Mouse (Mus musculus) liver, embryonic 16.5 days (tissue): ENCODE results near the gene Gm49388. TPM values are rescaled to one million over a fixed set of nuclear protein-coding genes. Genes with fewer than 3 reads are reported as not detected.
A peak's percentile ranks its signal among the peaks of the same experiment; 100 is the strongest.

Experiments
- ATAC-seq: fragments of 200-750 bp; cut with Nextera tagmentation; 2 replicates; pipeline ENCODE4 v1.8.0; 2017; ENCODE audit warnings: low read depth, mild to moderate bottlenecking, moderate number of reproducible peaks, moderate library complexity
- H3K27ac ChIP-seq: fragments of 300-500 bp; sonication (generic); 2 replicates; pipeline ENCODE4 v1.5.1; 2014; ENCODE audit warnings: mild to moderate bottlenecking, low read length
- H3K27me3 ChIP-seq: fragments of 300-500 bp; sonication (generic); 2 replicates; pipeline ENCODE4 v1.6.1; 2014; ENCODE audit warnings: low read depth, low read length, mixed read lengths; ENCODE audit not compliant: control insufficient read depth, insufficient read depth
- H3K36me3 ChIP-seq: fragments of 300-500 bp; sonication (generic); 2 replicates; pipeline ENCODE4 v1.6.1; 2014; ENCODE audit warnings: mild to moderate bottlenecking; ENCODE audit not compliant: control insufficient read depth, insufficient read depth
- H3K4me1 ChIP-seq: fragments of 300-500 bp; sonication (generic); 2 replicates; pipeline ENCODE4 v1.6.1; 2014; ENCODE audit warnings: low read depth, low read length, mixed read lengths; ENCODE audit not compliant: control insufficient read depth
- H3K4me2 ChIP-seq: fragments of 300-500 bp; sonication (generic); 2 replicates; pipeline ENCODE4 v1.6.1; 2014; ENCODE audit warnings: low read depth, low read length, mixed read lengths
- H3K4me3 ChIP-seq: fragments of 300-500 bp; sonication (generic); 2 replicates; pipeline ENCODE4 v1.5.1; 2014; ENCODE audit warnings: low read depth, mild to moderate bottlenecking, low read length
- H3K9ac ChIP-seq: fragments of 300-500 bp; sonication (generic); 2 replicates; pipeline ENCODE4 v1.6.1; 2014; ENCODE audit warnings: low read depth, low read length
- H3K9me3 ChIP-seq: fragments of 300-500 bp; sonication (generic); replicated peaks from 2 replicates; pipeline ENCODE4 v1.6.1; 2016; ENCODE audit warnings: low read length; ENCODE audit not compliant: control insufficient read depth
- WGBS: fragments of 180-500 bp; shearing (Covaris S2); extraction: QIAGEN DNeasy Blood & Tissue Kit; methylation state at CpG from one replicate; pipeline ENCODE4 v1.1.7; 2014; ENCODE audit not compliant: insufficient replicate concordance; 5-methylcytosine and 5-hydroxymethylcytosine counted together
- polyA plus RNA-seq: library from polyadenylated mRNA; unstranded; fragments of >200 nt; fragmentation: Nextera tagmentation; extraction: Ambion mirVana; gene quantifications from 2 replicates; pipeline ENCODE4 v1.2.1, GENCODE M21; 2015

Gm49388 gene
- polyA plus RNA-seq, 1 experiment from 2014 or later = not detected

DNA sequence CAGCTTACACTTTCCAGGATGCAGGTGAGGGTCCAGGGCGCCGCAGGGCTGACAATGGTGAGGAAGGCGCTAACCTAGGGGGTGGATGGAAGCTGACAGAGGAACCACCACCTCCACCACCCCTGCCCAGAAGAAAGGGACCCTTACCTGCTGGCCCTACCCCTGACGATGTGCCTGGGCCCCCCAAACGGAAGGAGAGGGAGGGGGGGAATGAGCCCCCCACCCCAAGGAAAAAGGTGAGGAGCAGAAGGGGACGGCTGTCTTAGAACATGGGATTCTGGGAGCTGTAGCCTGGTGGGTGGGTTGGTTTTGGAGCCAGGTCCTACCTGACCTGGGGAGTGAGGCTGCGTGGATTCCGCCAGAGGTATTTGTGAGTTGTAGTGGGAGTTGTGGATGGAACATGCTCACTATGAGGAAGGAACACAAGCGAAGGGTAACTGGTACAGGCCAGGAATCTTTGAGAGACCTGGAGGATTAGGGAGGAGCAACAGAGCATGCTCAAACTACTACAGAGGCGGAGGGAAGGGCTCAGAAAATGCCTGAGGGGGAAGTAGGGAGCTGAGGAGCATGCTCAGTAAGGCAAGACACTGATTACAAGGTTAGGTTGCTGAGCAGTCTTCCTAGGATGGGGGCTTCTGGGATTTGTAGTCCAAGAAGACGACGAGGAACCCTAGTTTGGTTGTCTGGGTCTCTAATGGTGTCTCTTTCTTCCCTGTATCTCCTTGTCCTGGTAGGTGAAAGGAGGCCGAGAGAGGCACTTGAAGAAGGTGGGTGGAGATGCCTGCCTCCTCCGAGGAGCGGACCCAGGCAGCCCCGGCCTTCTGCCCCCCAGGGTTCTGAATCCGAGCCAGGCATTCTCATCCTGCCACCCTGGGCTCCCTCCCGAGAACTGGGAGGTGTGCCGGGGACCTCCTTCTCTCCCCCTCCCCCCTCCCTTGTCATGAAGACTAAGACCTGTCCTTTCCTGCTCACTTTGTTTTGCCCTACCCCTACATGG, 35.0 kb upstream of the Gm49388 start:
- no peak overlapping the region for H3K9ac ChIP-seq
- no peaks in the 10 kb centered on the region for H3K9me3 ChIP-seq
- H3K4me2 ChIP-seq = no peak overlapping the region
- H3K36me3 ChIP-seq = no peaks in the 10 kb centered on the region; the same call in 1 of the 2 replicates
- WGBS = 71% methylated on average over 19 of the region's 19 CpGs
- no peak overlapping the region for H3K4me3 ChIP-seq
- peaks cover 4% of the 10 kb centered on the region for H3K4me1 ChIP-seq
- ATAC-seq = no peak
- H3K27me3 ChIP-seq = no peaks in the 10 kb centered on the region
- H3K27ac ChIP-seq = no peak overlapping the region

DNA sequence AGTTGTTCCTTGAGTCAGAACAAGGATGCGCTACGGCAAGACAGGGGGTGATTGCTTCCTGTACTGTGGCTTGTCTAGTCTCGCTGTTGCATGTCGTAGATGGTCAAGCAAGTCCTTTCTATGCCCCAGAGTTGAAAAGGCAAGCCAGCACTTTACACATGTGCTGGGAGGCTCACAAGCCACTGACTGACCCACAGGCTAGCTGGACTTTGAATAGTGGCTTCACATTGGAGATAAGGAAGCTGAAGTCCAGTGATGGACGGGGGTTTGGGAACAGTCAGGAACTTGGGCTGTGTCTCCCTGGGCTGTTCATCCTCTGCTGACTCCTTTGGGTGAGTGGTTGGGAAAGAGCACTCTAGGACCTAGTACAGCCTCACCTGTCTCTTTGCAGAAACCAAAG, 33.8 kb upstream of the Gm49388 start:
- Histone ChIP-seq H3K4me3 (no peak overlapping the region), H3K9me3 (no peaks in the 10 kb centered on the region), H3K27me3 (no peaks in the 10 kb centered on the region), H3K27ac (no peak overlapping the region), H3K4me2 (no peak overlapping the region), H3K9ac (no peak overlapping the region), H3K4me1 (peaks cover 4% of the 10 kb centered on the region), H3K36me3 (no peaks in the 10 kb centered on the region; the same call in 1 of the 2 replicates)
- WGBS = 82% methylated on average over 5 of the region's 5 CpGs
- ATAC-seq = no peak

DNA sequence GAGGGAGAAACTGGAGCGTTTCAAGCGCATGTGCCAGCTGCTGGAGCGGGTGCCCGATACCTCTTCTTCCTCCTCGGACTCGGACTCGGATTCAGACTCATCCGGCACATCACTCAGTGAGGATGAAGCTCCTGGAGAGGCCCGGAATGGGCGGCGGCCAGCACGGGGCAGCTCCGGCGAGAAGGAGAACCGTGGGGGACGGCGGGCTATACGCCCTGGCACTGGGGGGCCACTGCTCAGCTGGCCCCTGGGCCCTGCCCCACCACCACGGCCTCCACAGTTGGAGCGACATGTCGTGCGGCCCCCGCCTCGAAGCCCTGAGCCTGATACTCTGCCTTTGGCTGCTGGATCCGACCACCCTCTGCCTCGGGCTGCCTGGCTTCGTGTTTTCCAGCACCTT, 33.3 kb upstream of the Gm49388 start:
- WGBS = 86% methylated on average over 25 of the region's 27 CpGs
- no peaks in the 10 kb centered on the region; the same call in 1 of the 2 replicates for H3K36me3 ChIP-seq
- no peak overlapping the region for H3K9ac ChIP-seq
- H3K27me3 ChIP-seq = no peaks in the 10 kb centered on the region
- no peak overlapping the region for H3K27ac ChIP-seq
- no peak overlapping the region for H3K4me2 ChIP-seq
- no peaks in the 10 kb centered on the region for H3K9me3 ChIP-seq
- ATAC-seq = no peak
- H3K4me1 ChIP-seq = no peaks in the 10 kb centered on the region
- no peak overlapping the region for H3K4me3 ChIP-seq

DNA sequence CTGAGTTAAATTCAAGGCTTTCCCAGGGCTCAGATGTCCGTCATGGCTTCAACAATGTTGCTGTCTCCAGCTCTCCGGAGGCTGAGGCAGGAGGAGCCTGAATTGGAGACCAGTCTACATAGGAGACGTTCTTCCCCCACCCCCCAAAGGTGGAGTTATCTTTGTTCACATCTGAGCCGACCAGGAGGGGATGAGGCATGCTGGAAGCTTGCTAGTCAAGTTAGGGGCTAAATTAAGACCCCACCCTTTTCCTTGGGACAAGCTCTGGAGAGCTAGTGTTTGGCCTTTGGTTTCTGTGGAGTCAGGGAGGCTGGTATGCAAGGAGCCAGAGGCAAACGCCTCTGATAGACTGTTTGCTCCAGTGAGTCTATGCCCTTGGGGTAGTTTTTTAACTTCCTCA, 32.2 kb upstream of the Gm49388 start:
- H3K4me2 ChIP-seq = no peak overlapping the region
- H3K4me1 ChIP-seq = no peaks in the 10 kb centered on the region
- no peaks in the 10 kb centered on the region for H3K27me3 ChIP-seq
- H3K9ac ChIP-seq = no peak overlapping the region
- no peak for ATAC-seq
- H3K36me3 ChIP-seq = no peaks in the 10 kb centered on the region; the same call in 1 of the 2 replicates
- WGBS = 48% methylated on average over 5 of the region's 5 CpGs
- no peak overlapping the region for H3K4me3 ChIP-seq
- no peaks in the 10 kb centered on the region for H3K9me3 ChIP-seq
- no peak overlapping the region for H3K27ac ChIP-seq

DNA sequence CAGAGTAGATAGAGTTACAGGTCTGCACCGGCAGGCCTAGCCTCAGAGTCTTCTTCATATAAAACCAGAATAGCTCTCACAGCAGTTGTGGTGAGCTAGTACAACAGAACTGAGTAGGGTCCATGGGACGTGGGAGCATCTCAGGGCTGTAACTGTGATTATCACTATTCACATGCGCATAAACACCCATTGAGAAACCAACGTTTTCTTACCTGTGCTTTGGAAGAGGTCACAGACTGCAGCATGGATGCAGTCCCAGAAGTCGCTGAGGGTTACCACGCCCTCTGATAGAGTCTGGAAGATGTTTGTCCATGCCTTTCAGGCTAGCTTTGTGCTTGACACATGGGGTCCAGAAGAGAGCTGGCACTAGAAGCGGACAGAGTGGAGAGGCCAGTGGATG, 31.7 kb upstream of the Gm49388 start:
- no peaks in the 10 kb centered on the region for H3K9me3 ChIP-seq
- H3K4me1 ChIP-seq = no peaks in the 10 kb centered on the region
- H3K27me3 ChIP-seq = no peaks in the 10 kb centered on the region
- H3K4me2 ChIP-seq = no peak overlapping the region
- ATAC-seq = no peak
- no peak overlapping the region for H3K27ac ChIP-seq
- WGBS = 73% methylated on average over 7 of the region's 7 CpGs
- H3K36me3 ChIP-seq = no peaks in the 10 kb centered on the region; the same call in 1 of the 2 replicates
- H3K9ac ChIP-seq = no peak overlapping the region
- H3K4me3 ChIP-seq = no peak overlapping the region

DNA sequence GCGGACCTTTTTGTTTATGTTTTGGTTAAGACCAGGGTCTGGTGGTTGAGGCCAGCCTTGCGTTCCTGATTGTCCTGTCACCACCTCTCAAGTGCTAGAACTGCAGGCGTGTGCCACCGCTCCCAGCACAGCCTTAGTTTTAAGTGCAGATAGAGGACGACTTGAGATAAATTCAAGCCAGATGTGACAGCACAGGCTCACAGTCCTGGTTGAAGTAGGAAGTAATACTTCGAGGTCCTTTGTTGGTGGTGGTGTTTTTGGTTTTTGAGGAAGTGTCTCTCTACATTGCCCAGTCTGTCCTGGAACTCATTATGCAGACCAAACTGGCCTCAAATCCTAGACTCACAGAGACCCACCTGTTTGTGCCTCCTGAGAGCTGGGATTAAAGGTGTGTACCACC, 25.7 kb upstream of the Gm49388 start:
- H3K4me1 ChIP-seq = peaks cover 15% of the 10 kb centered on the region
- 19% methylated on average over 6 of the region's 6 CpGs for WGBS
- no peaks in the 10 kb centered on the region for H3K36me3 ChIP-seq
- no peak overlapping the region for H3K4me3 ChIP-seq
- no peak overlapping the region for H3K4me2 ChIP-seq
- H3K9ac ChIP-seq = no peak overlapping the region
- H3K27me3 ChIP-seq = no peaks in the 10 kb centered on the region
- no peak for ATAC-seq
- no peak overlapping the region for H3K27ac ChIP-seq
- no peaks in the 10 kb centered on the region for H3K9me3 ChIP-seq

DNA sequence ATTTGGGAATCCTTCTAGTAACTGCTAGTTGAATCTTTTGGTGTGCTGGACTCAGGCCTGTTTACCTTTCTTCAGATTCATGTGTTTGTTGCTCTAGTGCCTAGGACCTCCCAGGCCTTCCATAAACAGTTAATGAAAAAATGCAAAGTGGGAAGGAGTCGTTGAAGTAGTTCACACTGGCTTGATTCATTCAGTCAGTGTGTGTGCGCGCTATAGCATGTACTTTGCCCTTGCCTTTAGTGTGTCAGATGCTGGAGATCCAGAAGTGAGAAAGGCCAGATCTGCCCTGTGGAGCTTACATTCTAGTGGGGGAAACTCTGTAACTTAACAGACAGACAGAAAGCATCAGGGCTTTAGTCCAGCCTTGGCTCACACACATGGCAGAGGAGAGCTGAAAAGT, 24.9 kb upstream of the Gm49388 start:
- Histone ChIP-seq H3K4me3 (no peak overlapping the region), H3K4me2 (no peak overlapping the region), H3K27me3 (no peaks in the 10 kb centered on the region), H3K27ac (no peak overlapping the region), H3K9me3 (no peaks in the 10 kb centered on the region), H3K9ac (no peak overlapping the region), H3K36me3 (no peaks in the 10 kb centered on the region), H3K4me1 (peaks cover 19% of the 10 kb centered on the region)
- ATAC-seq = no peak
- 83% methylated on average over 3 of the region's 3 CpGs for WGBS

DNA sequence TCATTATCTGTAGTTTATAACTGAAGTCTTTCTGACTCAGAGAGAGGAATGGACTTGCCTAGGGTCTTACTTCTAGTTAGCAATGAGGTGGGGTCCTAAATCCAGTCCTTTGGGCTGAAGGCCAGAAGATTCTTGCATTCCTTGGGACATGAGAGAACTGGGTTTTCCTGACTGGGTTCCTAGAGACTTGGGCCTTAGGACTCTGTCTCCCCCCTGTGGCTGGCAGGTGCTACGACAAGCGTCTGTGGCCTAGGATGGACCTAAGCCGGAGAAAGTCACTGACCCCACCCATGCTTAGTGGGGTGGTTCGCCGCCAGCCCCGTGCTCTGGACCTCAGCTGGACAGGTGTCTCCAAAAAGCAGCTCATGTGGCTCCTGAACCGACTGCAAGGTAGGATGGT, 24.4 kb upstream of the Gm49388 start:
- Histone ChIP-seq H3K4me1 (peaks cover 24% of the 10 kb centered on the region), H3K9me3 (no peaks in the 10 kb centered on the region), H3K9ac (no peak overlapping the region), H3K27ac (no peak overlapping the region), H3K4me2 (no peak overlapping the region), H3K27me3 (no peaks in the 10 kb centered on the region), H3K36me3 (no peaks in the 10 kb centered on the region), H3K4me3 (no peak overlapping the region)
- WGBS = 12% methylated on average over 7 of the region's 7 CpGs
- peak; percentile 54; the same call in 1 of the 2 replicates for ATAC-seq

DNA sequence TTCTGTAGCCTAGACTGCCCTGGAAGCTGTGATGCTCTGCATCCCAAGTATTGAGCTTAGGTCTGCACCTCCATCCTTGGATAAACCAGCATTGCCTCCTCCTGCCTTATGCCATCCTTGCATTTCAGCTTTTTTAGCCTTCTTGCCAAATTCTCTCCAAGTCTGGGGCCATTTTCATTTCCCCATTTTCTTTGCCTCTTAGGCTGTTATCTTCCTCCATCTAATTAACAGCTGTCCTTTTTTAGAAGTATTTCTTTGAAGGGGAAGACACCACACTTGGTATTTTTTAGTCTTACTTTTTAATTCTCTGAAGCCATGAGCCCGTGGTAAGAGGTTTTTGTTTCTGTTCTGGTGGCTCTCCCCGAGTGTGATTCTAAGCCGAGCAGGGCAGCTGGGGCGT, 21.8 kb upstream of the Gm49388 start:
- no peak overlapping the region for H3K27ac ChIP-seq
- H3K27me3 ChIP-seq = no peaks in the 10 kb centered on the region

More for the DNA sequence above, 21.8 kb upstream of the Gm49388 start:
- ATAC-seq = no peak
- H3K9me3 ChIP-seq = no peaks in the 10 kb centered on the region
- H3K9ac ChIP-seq = no peak overlapping the region
- WGBS = 81% methylated on average over 4 of the region's 4 CpGs
- peaks cover 46% of the 10 kb centered on the region for H3K4me1 ChIP-seq
- no peak overlapping the region for H3K4me3 ChIP-seq
- no peaks in the 10 kb centered on the region for H3K36me3 ChIP-seq
- H3K4me2 ChIP-seq = no peak overlapping the region
